Mouse (Mus musculus): Measurements from ENCODE around the gene Macrod1.
"Not testable (repeated sequence)": the region's sequence is repeated elsewhere in the genome, so short reads cannot be mapped to it uniquely, and the experiment has no call there.

GRCm38 (mm10) chr19:7053382-7053781 is 3.2 kb upstream of the Macrod1 start:
- not testable (repeated sequence) for TF ChIP-seq EP300 (IDR thresholded peaks at IDR 0.05; ENCODE audit: insufficient read depth, low read depth, low read length); CTCF (IDR thresholded peaks at IDR 0.05; ENCODE audit: low read depth, low read length); POLR2A (IDR thresholded peaks at IDR 0.05; ENCODE audit: insufficient read depth, low read length)
